Mouse (Mus musculus): ENCODE results near the gene Acsm3. TPM values are rescaled to one million over a fixed set of nuclear protein-coding genes. Genes with fewer than 3 reads are reported as not detected.

Acsm3 gene
- polyA plus RNA-seq, 1 experiment from 2014 or later = 10.5 TPM

DNA sequence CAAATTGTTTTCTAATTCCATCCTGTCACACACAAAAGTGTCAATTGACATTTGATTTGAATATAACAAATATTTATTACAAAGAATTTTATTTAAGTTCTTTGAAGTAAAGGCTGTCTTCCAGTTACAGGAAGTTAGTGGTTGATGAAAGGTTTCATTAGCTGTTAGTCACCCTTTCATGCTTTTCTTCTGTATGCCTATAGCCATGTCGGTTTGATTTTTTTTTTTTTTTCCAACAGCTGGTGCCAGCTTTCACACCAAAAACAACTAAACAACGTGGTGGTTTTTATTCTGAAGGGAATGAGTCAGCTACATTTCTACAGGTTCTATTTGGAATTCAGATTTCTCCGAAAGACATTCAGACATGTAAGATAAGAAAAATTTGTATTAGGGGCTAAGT is 40.3 kb downstream of the Acsm3 start:
- no peaks in the 10 kb centered on the region for H3K4me1 ChIP-seq (replicated peaks; ENCODE audit: control insufficient read depth, insufficient read depth)
- TF ChIP-seq CTCF (IDR thresholded peaks at IDR 0.05; ENCODE audit: low read depth) = no peak
- no peak for TF ChIP-seq EP300 (optimal IDR thresholded peaks at IDR 0.05)
- no peak overlapping the region for H3K4me2 ChIP-seq (replicated peaks; ENCODE audit: low read depth)
- H3K9ac ChIP-seq (ENCODE audit: low read length) = no peak overlapping the region
- no peaks in the 10 kb centered on the region; the same call in 1 of the 2 replicates for H3K36me3 ChIP-seq (ENCODE audit: control insufficient read depth, insufficient read depth, low read length)
- no peak overlapping the region for H3K4me3 ChIP-seq (ENCODE audit: low read depth, low read length)
- no peak for DNase-seq (ENCODE audit: low spot score)
- H3K27ac ChIP-seq (replicated peaks) = no peak overlapping the region
- ATAC-seq (ENCODE audit: low FRiP score, low TSS enrichment) = no peak
- no peaks in the 10 kb centered on the region for H3K27me3 ChIP-seq (ENCODE audit: control insufficient read depth, insufficient read depth, low read length)
- 66% methylated on average over 3 of the region's 3 CpGs for WGBS
- no peaks in the 10 kb centered on the region for H3K9me3 ChIP-seq (ENCODE audit: control insufficient read depth, low read length)

DNA sequence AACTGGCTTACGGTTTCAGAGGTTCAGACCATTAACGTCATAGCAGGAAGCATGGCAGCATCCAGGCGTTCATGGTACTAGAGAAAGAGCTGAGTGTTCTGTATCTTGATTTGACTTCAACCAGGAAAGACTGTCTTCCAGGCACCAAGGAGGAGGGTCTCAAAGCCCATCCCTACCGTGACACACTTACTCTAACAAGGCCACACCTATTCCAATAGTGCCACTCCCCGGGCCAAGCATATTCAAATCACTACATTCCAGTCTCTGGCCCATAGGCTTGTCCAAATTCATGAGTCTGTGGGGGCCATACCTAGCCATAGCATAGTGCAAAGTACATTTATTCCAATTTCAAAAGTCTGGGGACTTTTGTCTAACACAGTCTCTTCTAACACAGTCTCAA is 46.7 kb downstream of the Acsm3 start:
- no peaks in the 10 kb centered on the region for H3K9me3 ChIP-seq (ENCODE audit: control insufficient read depth, low read length)
- DNase-seq (ENCODE audit: low spot score) (no peak), ATAC-seq (ENCODE audit: low FRiP score, low TSS enrichment) (no peak)
- no peak overlapping the region for H3K9ac ChIP-seq (ENCODE audit: low read length)
- H3K27me3 ChIP-seq (ENCODE audit: control insufficient read depth, insufficient read depth, low read length) = no peaks in the 10 kb centered on the region
- WGBS = 87% methylated on average over 5 of the region's 5 CpGs
- TF ChIP-seq CTCF (IDR thresholded peaks at IDR 0.05; ENCODE audit: low read depth) (no peak), EP300 (optimal IDR thresholded peaks at IDR 0.05) (no peak)
- H3K36me3 ChIP-seq (ENCODE audit: control insufficient read depth, insufficient read depth, low read length) = peaks cover 3% of the 10 kb centered on the region; the same call in 1 of the 2 replicates
- H3K4me3 ChIP-seq (ENCODE audit: low read depth, low read length) = no peak overlapping the region
- H3K4me1 ChIP-seq (replicated peaks; ENCODE audit: control insufficient read depth, insufficient read depth) = no peaks in the 10 kb centered on the region
- H3K4me2 ChIP-seq (replicated peaks; ENCODE audit: low read depth) = no peak overlapping the region
- H3K27ac ChIP-seq (replicated peaks) = no peak overlapping the region

DNA sequence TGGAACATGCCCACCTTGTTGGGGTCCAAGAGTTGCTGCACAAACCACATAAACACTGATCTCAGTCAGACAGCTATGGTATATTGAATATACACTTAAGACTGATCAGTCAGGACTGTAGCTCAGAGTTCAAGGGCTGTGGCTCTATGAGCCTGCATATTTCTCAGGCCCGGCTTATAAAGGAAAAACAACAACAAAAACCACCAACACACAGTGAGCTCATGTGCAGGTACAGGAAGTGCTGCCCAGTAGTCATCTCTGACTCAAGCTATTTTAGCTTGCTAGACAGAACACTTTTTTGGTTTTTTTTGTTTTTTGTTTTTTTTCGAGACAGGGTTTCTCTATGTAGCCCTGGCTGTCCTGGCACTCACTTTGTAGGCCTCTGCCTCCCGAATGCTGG is 48.0 kb downstream of the Acsm3 start:
- Histone ChIP-seq H3K27me3 (ENCODE audit: control insufficient read depth, insufficient read depth, low read length) (no peaks in the 10 kb centered on the region), H3K36me3 (ENCODE audit: control insufficient read depth, insufficient read depth, low read length) (peaks cover 3% of the 10 kb centered on the region; the same call in 1 of the 2 replicates), H3K4me1 (replicated peaks; ENCODE audit: control insufficient read depth, insufficient read depth) (no peaks in the 10 kb centered on the region), H3K9me3 (ENCODE audit: control insufficient read depth, low read length) (no peaks in the 10 kb centered on the region), H3K4me2 (replicated peaks; ENCODE audit: low read depth) (no peak overlapping the region), H3K4me3 (ENCODE audit: low read depth, low read length) (no peak overlapping the region), H3K9ac (ENCODE audit: low read length) (no peak overlapping the region), H3K27ac (replicated peaks) (no peak overlapping the region)
- 84% methylated on average over 3 of the region's 3 CpGs for WGBS
- ATAC-seq (ENCODE audit: low FRiP score, low TSS enrichment) (no peak), DNase-seq (ENCODE audit: low spot score) (no peak)
- TF ChIP-seq CTCF (IDR thresholded peaks at IDR 0.05; ENCODE audit: low read depth) = no peak
- no peak for TF ChIP-seq EP300 (optimal IDR thresholded peaks at IDR 0.05)

DNA sequence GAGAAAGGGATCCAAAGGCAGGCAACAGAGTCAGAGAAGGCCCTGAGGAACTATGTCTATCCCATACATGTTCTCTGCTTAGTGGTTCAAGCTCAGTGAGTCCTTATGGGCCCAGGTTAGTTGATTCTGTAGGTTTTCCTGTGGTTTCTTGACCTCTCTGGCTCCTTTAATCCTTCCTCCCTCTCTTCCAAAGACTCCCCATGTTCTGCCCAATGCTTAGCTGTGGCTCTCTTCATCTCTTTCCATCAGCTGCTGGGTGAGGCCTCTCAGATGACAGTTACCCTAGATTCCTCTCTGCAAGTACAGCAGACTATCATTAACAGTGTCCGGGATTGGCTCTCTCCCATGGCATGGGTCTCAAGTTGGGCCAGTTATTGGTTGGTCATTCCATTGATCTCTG is 74.6 kb downstream of the Acsm3 start:
- Histone ChIP-seq H3K4me3 (ENCODE audit: low read depth, low read length) (no peak overlapping the region), H3K9ac (ENCODE audit: low read length) (no peak overlapping the region), H3K36me3 (ENCODE audit: control insufficient read depth, insufficient read depth, low read length) (no peaks in the 10 kb centered on the region), H3K4me1 (replicated peaks; ENCODE audit: control insufficient read depth, insufficient read depth) (no peaks in the 10 kb centered on the region), H3K4me2 (replicated peaks; ENCODE audit: low read depth) (no peak overlapping the region), H3K9me3 (ENCODE audit: control insufficient read depth, low read length) (no peaks in the 10 kb centered on the region), H3K27ac (replicated peaks) (no peak overlapping the region), H3K27me3 (ENCODE audit: control insufficient read depth, insufficient read depth, low read length) (no peaks in the 10 kb centered on the region)
- ATAC-seq (ENCODE audit: low FRiP score, low TSS enrichment) = no peak
- 95% methylated on average over 1 of the region's 1 CpGs for WGBS
- no peak for DNase-seq (ENCODE audit: low spot score)
- TF ChIP-seq EP300 (optimal IDR thresholded peaks at IDR 0.05) = no peak
- no peak for TF ChIP-seq CTCF (IDR thresholded peaks at IDR 0.05; ENCODE audit: low read depth)

DNA sequence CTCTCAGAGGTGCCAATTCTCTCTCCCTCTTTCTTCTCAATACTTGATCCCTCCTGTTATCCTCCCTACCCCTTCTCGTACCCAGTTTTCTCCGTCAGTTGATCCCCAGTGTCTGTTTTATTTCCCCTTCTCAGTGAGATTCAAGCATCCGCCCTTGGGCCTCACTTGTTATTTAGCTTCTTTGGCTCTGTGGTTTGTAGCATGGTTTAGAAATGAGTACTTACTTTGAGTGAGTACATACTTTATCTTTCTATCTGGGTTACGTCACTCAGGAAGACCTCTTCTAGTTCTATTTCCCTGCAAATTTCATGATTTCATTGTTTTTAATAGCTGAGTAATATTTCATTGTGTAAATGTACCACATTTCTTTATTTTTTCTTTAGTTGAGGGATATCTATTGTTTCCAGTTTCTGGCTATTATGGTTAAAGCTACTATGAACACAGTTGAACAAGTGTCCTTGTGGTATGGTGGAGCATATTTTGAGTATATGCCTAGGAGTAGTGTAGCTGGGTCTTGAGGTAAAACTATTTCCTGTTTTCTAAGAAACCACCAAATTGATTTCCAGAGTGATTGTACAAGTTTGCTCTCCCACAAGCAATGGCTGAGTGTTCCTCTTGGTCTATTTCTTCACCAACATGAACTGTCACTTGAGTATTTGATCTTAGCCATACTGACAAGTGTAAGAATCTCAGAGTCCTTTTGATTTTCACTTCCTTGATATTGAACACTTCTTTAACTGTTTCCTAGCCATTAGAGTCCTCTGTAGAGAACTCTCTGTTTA is 75.5 kb downstream of the Acsm3 start:
- WGBS = 91% methylated on average over 4 of the region's 4 CpGs
- Histone ChIP-seq H3K36me3 (ENCODE audit: control insufficient read depth, insufficient read depth, low read length) (no peaks in the 10 kb centered on the region), H3K4me1 (replicated peaks; ENCODE audit: control insufficient read depth, insufficient read depth) (no peaks in the 10 kb centered on the region), H3K4me3 (ENCODE audit: low read depth, low read length) (no peak overlapping the region), H3K9ac (ENCODE audit: low read length) (no peak overlapping the region), H3K27me3 (ENCODE audit: control insufficient read depth, insufficient read depth, low read length) (no peaks in the 10 kb centered on the region), H3K4me2 (replicated peaks; ENCODE audit: low read depth) (no peak overlapping the region), H3K27ac (replicated peaks) (no peak overlapping the region), H3K9me3 (ENCODE audit: control insufficient read depth, low read length) (no peaks in the 10 kb centered on the region)
- DNase-seq (ENCODE audit: low spot score) = no peak
- no peak for ATAC-seq (ENCODE audit: low FRiP score, low TSS enrichment)
- TF ChIP-seq EP300 (optimal IDR thresholded peaks at IDR 0.05) (no peak), CTCF (IDR thresholded peaks at IDR 0.05; ENCODE audit: low read depth) (no peak)

Other genes with a start within 250 kb of the Acsm3 start
- 0.27 and 0.33 TPM in 2 replicates for gene Acsm5, start 241.5 kb upstream of the Acsm3 start, polyA plus RNA-seq (2015; fragmentation: Nextera tagmentation; extraction: Ambion mirVana)
- not detected in 2 replicates for gene Pdilt, start 237.4 kb upstream of the Acsm3 start, polyA plus RNA-seq (2015; fragmentation: Nextera tagmentation; extraction: Ambion mirVana)
- gene Acsm2, start 206.6 kb upstream of the Acsm3 start, polyA plus RNA-seq (2015; fragmentation: Nextera tagmentation; extraction: Ambion mirVana) = not detected in 2 replicates
- gene Acsm1, start 153.9 kb upstream of the Acsm3 start, polyA plus RNA-seq (2015; fragmentation: Nextera tagmentation; extraction: Ambion mirVana) = 1.5 and 1.8 TPM in 2 replicates
- gene Acsm4, start 70.9 kb upstream of the Acsm3 start, polyA plus RNA-seq (2015; fragmentation: Nextera tagmentation; extraction: Ambion mirVana) = not detected in 2 replicates
- 34.2 and 34.4 TPM in 2 replicates for gene Thumpd1, start 40.1 kb upstream of the Acsm3 start, polyA plus RNA-seq (2015; fragmentation: Nextera tagmentation; extraction: Ambion mirVana)
- gene Rexo5, start 33.1 kb downstream of the Acsm3 start, polyA plus RNA-seq (2015; fragmentation: Nextera tagmentation; extraction: Ambion mirVana) = 4.4 and 4.8 TPM in 2 replicates
- gene Eri2, start 33.1 kb downstream of the Acsm3 start, polyA plus RNA-seq (2015; fragmentation: Nextera tagmentation; extraction: Ambion mirVana) = 6.2 and 6.3 TPM in 2 replicates
- gene Lyrm1, start 134.9 kb downstream of the Acsm3 start, polyA plus RNA-seq (2015; fragmentation: Nextera tagmentation; extraction: Ambion mirVana) = 10.7 and 11.2 TPM in 2 replicates
- 11.5 and 12.1 TPM in 2 replicates for gene Dcun1d3, start 135.4 kb downstream of the Acsm3 start, polyA plus RNA-seq (2015; fragmentation: Nextera tagmentation; extraction: Ambion mirVana)